Mouse (Mus musculus) ES-Bruce4 (cell line): ENCODE measurements around the gene 2200002D01Rik.

Experiments used
- CTCF ChIP-seq: IDR thresholded peaks from one replicate; pipeline ENCODE4 v1.8.1; 2011; ENCODE audit warnings: low read depth, low read length
- EP300 ChIP-seq: IDR thresholded peaks from 2 replicates; pipeline ENCODE4 v1.6.1; 2011; ENCODE audit warnings: low read depth, low read length; ENCODE audit not compliant: insufficient read depth
- POLR2A ChIP-seq: IDR thresholded peaks from one replicate; pipeline ENCODE4 v1.8.1; 2011; ENCODE audit warnings: low read length; ENCODE audit not compliant: insufficient read depth

GRCm38 (mm10) chr7:29214236-29214635, 34.0 kb downstream of the 2200002D01Rik start:
- no peak for TF ChIP-seq POLR2A
- no peak for TF ChIP-seq CTCF
- no peak for TF ChIP-seq EP300
